Mouse (Mus musculus) midbrain, embryonic 11.5 days (tissue): Measurements from ENCODE around the gene Npas3. TPM values are rescaled to one million over a fixed set of nuclear protein-coding genes. Genes with fewer than 3 reads are reported as not detected.

ENCODE experiments used
- ATAC-seq: fragments of 200-750 bp; cut with Nextera tagmentation; 2 replicates; pipeline ENCODE4 v1.8.0; 2017; ENCODE audit warnings: moderate TSS enrichment, moderate library complexity; ENCODE audit not compliant: low FRiP score
- DNase-seq: peaks from one replicate; pipeline ENCODE4 v3.0.0; 2015; ENCODE audit warnings: low spot score; ENCODE audit errors: missing footprints
- H3K27ac ChIP-seq: fragments of 300-500 bp; sonication (generic); 2 replicates; pipeline ENCODE4 v1.5.1; 2014; ENCODE audit warnings: low read depth, low read length
- H3K27me3 ChIP-seq: fragments of 300-500 bp; sonication (generic); 2 replicates; pipeline ENCODE4 v1.6.1; 2014; ENCODE audit warnings: mild to moderate bottlenecking, low read length, moderate library complexity, mixed read lengths; ENCODE audit not compliant: control insufficient read depth, insufficient read depth
- H3K36me3 ChIP-seq: fragments of 300-500 bp; sonication (generic); 2 replicates; pipeline ENCODE4 v1.6.1; 2014; ENCODE audit warnings: mild to moderate bottlenecking, low read length, moderate library complexity, mixed read lengths; ENCODE audit not compliant: control insufficient read depth, insufficient read depth
- H3K4me1 ChIP-seq: fragments of 300-500 bp; sonication (generic); 2 replicates; pipeline ENCODE4 v1.6.1; 2014; ENCODE audit warnings: low read length; ENCODE audit not compliant: control insufficient read depth, insufficient read depth
- H3K4me2 ChIP-seq: fragments of 300-500 bp; sonication (generic); 2 replicates; pipeline ENCODE4 v1.6.1; 2014; ENCODE audit warnings: mild to moderate bottlenecking, moderate library complexity
- H3K4me3 ChIP-seq: fragments of 300-500 bp; sonication (generic); 2 replicates; pipeline ENCODE4 v1.5.1; 2014; ENCODE audit warnings: low read depth, low read length
- H3K9ac ChIP-seq: fragments of 300-500 bp; sonication (generic); 2 replicates; pipeline ENCODE4 v1.6.1; 2014; ENCODE audit warnings: low read length
- H3K9me3 ChIP-seq: fragments of 300-500 bp; sonication (generic); 2 replicates; pipeline ENCODE4 v1.6.1; 2016; ENCODE audit warnings: low read length; ENCODE audit not compliant: control insufficient read depth
- WGBS: fragments of 180-500 bp; shearing (Covaris S2); extraction: QIAGEN DNeasy Blood & Tissue Kit; methylation state at CpG from one replicate; pipeline ENCODE4 v1.1.7; 2014; 5-methylcytosine and 5-hydroxymethylcytosine counted together
- polyA plus RNA-seq: library from polyadenylated mRNA; unstranded; fragments of >200 nt; fragmentation: Nextera tagmentation; extraction: Ambion mirVana; gene quantifications from 2 replicates; pipeline ENCODE4 v1.2.1, GENCODE M21; 2014

Npas3 gene
- polyA plus RNA-seq, 1 experiment from 2014 or later = 17.7 TPM

- Histone ChIP-seq H3K4me2 (no peak overlapping the region), H3K27me3 (no peaks in the 10 kb centered on the region), H3K9ac (no peak overlapping the region), H3K4me3 (no peak overlapping the region), H3K9me3 (no peaks in the 10 kb centered on the region), H3K4me1 (peaks cover 10% of the 10 kb centered on the region), H3K36me3 (no peaks in the 10 kb centered on the region), H3K27ac (no peak overlapping the region)
- peak; percentile 58; the same call in 1 of the 2 replicates for ATAC-seq
- 20% methylated on average over 7 of the region's 7 CpGs for WGBS
- peak; percentile 85 for DNase-seq
These were observed 713.5 kb downstream of the Npas3 start for GRCm38 (mm10) chr12:53962004-53962403.

GRCm38 (mm10) chr12:53963534-53963933 is 715.1 kb downstream of the Npas3 start:
- 84% methylated on average over 5 of the region's 5 CpGs for WGBS
- Histone ChIP-seq H3K9ac (no peak overlapping the region), H3K4me3 (no peak overlapping the region), H3K4me2 (no peak overlapping the region), H3K36me3 (no peaks in the 10 kb centered on the region), H3K4me1 (peaks cover 10% of the 10 kb centered on the region), H3K9me3 (no peaks in the 10 kb centered on the region), H3K27ac (no peak overlapping the region), H3K27me3 (no peaks in the 10 kb centered on the region)
- ATAC-seq (no peak), DNase-seq (no peak)

- WGBS = 88% methylated on average over 10 of the region's 10 CpGs
- Histone ChIP-seq H3K27ac (no peak overlapping the region), H3K27me3 (no peaks in the 10 kb centered on the region), H3K4me2 (no peak overlapping the region), H3K4me3 (no peak overlapping the region), H3K36me3 (no peaks in the 10 kb centered on the region), H3K9ac (no peak overlapping the region), H3K9me3 (no peaks in the 10 kb centered on the region), H3K4me1 (peaks cover 7% of the 10 kb centered on the region; the same call in 1 of the 2 replicates)
- no peak for DNase-seq
- no peak for ATAC-seq
These were observed 721.1 kb downstream of the Npas3 start for GRCm38 (mm10) chr12:53969378-53970174.

GRCm38 (mm10) chr12:53970721-53971120 is 722.2 kb downstream of the Npas3 start:
- H3K27ac ChIP-seq = no peak overlapping the region

GRCm38 (mm10) chr12:53973414-53973813 is 724.9 kb downstream of the Npas3 start:
- Histone ChIP-seq H3K36me3 (no peaks in the 10 kb centered on the region), H3K4me3 (no peak overlapping the region), H3K9me3 (no peaks in the 10 kb centered on the region), H3K9ac (no peak overlapping the region), H3K27me3 (no peaks in the 10 kb centered on the region), H3K27ac (no peak overlapping the region), H3K4me1 (peaks cover 14% of the 10 kb centered on the region), H3K4me2 (no peak overlapping the region)
- WGBS = 80% methylated on average over 6 of the region's 6 CpGs
- ATAC-seq (no peak), DNase-seq (no peak)

More at GRCm38 (mm10) chr12:53970721-53971120, 722.2 kb downstream of the Npas3 start:
- Histone ChIP-seq H3K9me3 (no peaks in the 10 kb centered on the region), H3K4me2 (no peak overlapping the region), H3K27me3 (no peaks in the 10 kb centered on the region), H3K9ac (no peak overlapping the region), H3K4me1 (peaks cover 7% of the 10 kb centered on the region; the same call in 1 of the 2 replicates), H3K4me3 (no peak overlapping the region), H3K36me3 (no peaks in the 10 kb centered on the region)
- ATAC-seq = no peak
- WGBS = 96% methylated on average over 7 of the region's 7 CpGs
- no peak for DNase-seq

- Histone ChIP-seq H3K36me3 (no peaks in the 10 kb centered on the region), H3K4me3 (no peak overlapping the region), H3K4me2 (no peak overlapping the region), H3K27me3 (no peaks in the 10 kb centered on the region), H3K4me1 (peaks cover 14% of the 10 kb centered on the region), H3K9ac (no peak overlapping the region), H3K9me3 (no peaks in the 10 kb centered on the region), H3K27ac (no peak overlapping the region)
- WGBS = 68% methylated on average over 9 of the region's 9 CpGs
- no peak for ATAC-seq
- DNase-seq = no peak
These were observed 733.4 kb downstream of the Npas3 start for GRCm38 (mm10) chr12:53981575-53982507.

GRCm38 (mm10) chr12:53983946-53984345 is 735.5 kb downstream of the Npas3 start:
- H3K4me2 ChIP-seq = no peak overlapping the region
- WGBS = 89% methylated on average over 7 of the region's 7 CpGs
- no peak overlapping the region for H3K4me3 ChIP-seq
- no peak overlapping the region for H3K27ac ChIP-seq
- H3K27me3 ChIP-seq = no peaks in the 10 kb centered on the region
- H3K9me3 ChIP-seq = no peaks in the 10 kb centered on the region
- no peaks in the 10 kb centered on the region for H3K36me3 ChIP-seq
- ATAC-seq (no peak), DNase-seq (no peak)
- no peak overlapping the region for H3K9ac ChIP-seq
- H3K4me1 ChIP-seq = peaks cover 7% of the 10 kb centered on the region

GRCm38 (mm10) chr12:53985851-53986842 is 737.7 kb downstream of the Npas3 start:
- Histone ChIP-seq H3K4me1 (peaks cover 6% of the 10 kb centered on the region), H3K4me3 (no peak overlapping the region), H3K4me2 (no peak overlapping the region), H3K9me3 (no peaks in the 10 kb centered on the region), H3K27me3 (no peaks in the 10 kb centered on the region), H3K36me3 (no peaks in the 10 kb centered on the region), H3K27ac (no peak overlapping the region), H3K9ac (no peak overlapping the region)
- ATAC-seq (no peak), DNase-seq (no peak)
- WGBS = 68% methylated on average over 14 of the region's 14 CpGs
